Mouse (Mus musculus) hindbrain, embryonic 16.5 days (tissue): ENCODE results near the gene Tcf20. TPM values are rescaled to one million over a fixed set of nuclear protein-coding genes. Genes with fewer than 3 reads are reported as not detected.
"Not testable (repeated sequence)": the region's sequence is repeated elsewhere in the genome, so short reads cannot be mapped to it uniquely, and the experiment has no call there.

Experiments used
- ATAC-seq: fragments of 200-750 bp; cut with Nextera tagmentation; 2 replicates; pipeline ENCODE4 v1.8.0; 2017; ENCODE audit warnings: moderate TSS enrichment, moderate library complexity
- H3K27ac ChIP-seq: fragments of 300-500 bp; sonication (generic); 2 replicates; pipeline ENCODE4 v1.5.1; 2014; ENCODE audit warnings: low read depth, mild to moderate bottlenecking, control low read depth, low read length, moderate library complexity
- H3K27me3 ChIP-seq: fragments of 300-500 bp; sonication (generic); replicated peaks from 2 replicates; pipeline ENCODE4 v1.6.1; 2014; ENCODE audit warnings: low read length; ENCODE audit not compliant: control insufficient read depth, insufficient read depth
- H3K36me3 ChIP-seq: fragments of 300-500 bp; sonication (generic); 2 replicates; pipeline ENCODE4 v1.6.1; 2014; ENCODE audit warnings: mild to moderate bottlenecking, low read length, moderate library complexity, mixed read lengths; ENCODE audit not compliant: control insufficient read depth, insufficient read depth
- H3K4me1 ChIP-seq: fragments of 300-500 bp; sonication (generic); 2 replicates; pipeline ENCODE4 v1.6.1; 2014; ENCODE audit warnings: low read depth, low read length; ENCODE audit not compliant: control insufficient read depth, insufficient read depth
- H3K4me2 ChIP-seq: fragments of 300-500 bp; sonication (generic); 2 replicates; pipeline ENCODE4 v1.6.1; 2014; ENCODE audit warnings: mild to moderate bottlenecking, low read length, control low read depth, moderate library complexity
- H3K4me3 ChIP-seq: fragments of 300-500 bp; sonication (generic); 2 replicates; pipeline ENCODE4 v1.5.1; 2014; ENCODE audit warnings: mild to moderate bottlenecking, low read length, control low read depth, moderate library complexity
- H3K9ac ChIP-seq: fragments of 300-500 bp; sonication (generic); 2 replicates; pipeline ENCODE4 v1.6.1; 2014; ENCODE audit warnings: low read depth, mild to moderate bottlenecking, control low read depth, low read length, moderate library complexity
- H3K9me3 ChIP-seq: fragments of 300-500 bp; sonication (generic); 2 replicates; pipeline ENCODE4 v1.6.1; 2014; ENCODE audit warnings: mild to moderate bottlenecking, low read length, moderate library complexity; ENCODE audit not compliant: control insufficient read depth
- WGBS: fragments of 180-500 bp; shearing (Covaris S2); extraction: QIAGEN DNeasy Blood & Tissue Kit; methylation state at CpG from one replicate; pipeline ENCODE4 v1.1.7; 2014; 5-methylcytosine and 5-hydroxymethylcytosine counted together
- microRNA-seq: library from miRNA; unstranded; fragments of <30 nt; microRNA quantifications from one replicate; pipeline ENCODE4, GENCODE M21; 2017
- polyA plus RNA-seq: library from polyadenylated mRNA; unstranded; fragments of >200 nt; fragmentation: Nextera tagmentation; extraction: Ambion mirVana; gene quantifications from 2 replicates; pipeline ENCODE4 v1.2.1, GENCODE M21; 2015

Tcf20 gene
- polyA plus RNA-seq, 1 experiment from 2014 or later: 9.3 TPM

DNA sequence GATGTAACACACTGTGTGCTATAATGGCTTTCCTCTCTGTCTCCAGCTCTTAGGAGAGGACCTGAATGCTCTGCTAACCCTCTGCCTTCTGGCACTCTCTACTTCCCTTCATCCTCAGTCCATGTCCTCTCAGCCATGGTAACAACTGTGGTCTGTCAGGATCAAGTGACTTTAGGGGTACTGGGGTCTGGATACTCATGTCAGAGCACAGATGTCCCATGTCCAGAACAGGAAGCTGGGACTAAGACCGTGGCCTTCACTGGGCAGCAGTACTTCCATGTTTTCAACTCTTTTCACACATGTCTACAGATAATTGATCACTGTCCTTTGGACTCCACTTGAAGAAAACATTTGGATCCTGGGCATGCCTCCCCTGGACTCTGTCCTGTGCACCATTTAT is 203.9 kb downstream of the Tcf20 start:
- H3K36me3 ChIP-seq: no peaks in the 10 kb centered on the region
- H3K4me2 ChIP-seq: no peak overlapping the region
- H3K4me3 ChIP-seq: no peak overlapping the region
- H3K4me1 ChIP-seq: no peaks in the 10 kb centered on the region
- H3K27me3 ChIP-seq: no peaks in the 10 kb centered on the region
- no peak for ATAC-seq
- 90% methylated on average over 1 of the region's 1 CpGs for WGBS
- H3K9ac ChIP-seq: no peak overlapping the region
- no peak overlapping the region for H3K27ac ChIP-seq
- H3K9me3 ChIP-seq: no peaks in the 10 kb centered on the region

DNA sequence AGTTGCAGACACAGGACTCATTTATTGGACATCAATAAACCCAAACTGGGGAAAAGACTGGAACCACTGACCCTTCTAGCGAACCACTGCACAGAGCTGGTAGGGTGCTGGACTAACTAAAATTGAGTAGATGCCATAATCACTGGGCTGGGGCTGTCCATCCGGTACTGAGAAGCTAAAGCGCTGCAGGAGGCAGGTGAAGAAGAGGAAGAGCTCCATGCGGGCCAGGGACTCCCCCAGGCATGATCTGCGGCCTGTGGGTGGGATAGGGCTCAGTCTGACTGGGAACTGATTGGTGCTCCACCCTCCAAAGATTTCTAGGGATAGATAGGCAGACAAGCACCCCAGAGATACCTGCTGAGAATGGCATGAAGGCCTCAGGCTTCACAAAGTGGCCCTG is 209.8 kb downstream of the Tcf20 start:
- not testable (repeated sequence) for H3K4me2 ChIP-seq, H3K27me3 ChIP-seq, H3K36me3 ChIP-seq, H3K4me1 ChIP-seq, ATAC-seq, H3K27ac ChIP-seq, H3K9me3 ChIP-seq, H3K9ac ChIP-seq, H3K4me3 ChIP-seq
- 85% methylated on average over 5 of the region's 5 CpGs for WGBS

DNA sequence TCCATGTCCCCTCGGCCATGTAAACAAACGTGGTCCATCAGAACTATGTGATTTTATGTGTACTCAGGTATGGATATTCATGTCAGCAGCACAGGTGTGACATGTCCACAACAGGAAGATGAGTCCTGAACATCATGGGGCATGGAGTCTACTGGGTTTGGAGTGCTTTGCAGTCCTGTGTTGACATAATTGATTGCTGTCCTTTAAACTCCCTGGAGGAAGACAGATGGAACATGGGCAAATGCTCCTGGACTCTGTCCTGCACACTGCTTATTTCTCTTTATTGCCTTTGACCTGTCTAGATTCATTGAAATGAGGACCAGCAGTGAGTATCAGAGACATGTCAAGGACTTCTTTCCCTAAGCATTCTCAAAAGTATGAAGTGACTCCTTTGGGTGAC is 221.7 kb downstream of the Tcf20 start:
- ATAC-seq: no peak

DNA sequence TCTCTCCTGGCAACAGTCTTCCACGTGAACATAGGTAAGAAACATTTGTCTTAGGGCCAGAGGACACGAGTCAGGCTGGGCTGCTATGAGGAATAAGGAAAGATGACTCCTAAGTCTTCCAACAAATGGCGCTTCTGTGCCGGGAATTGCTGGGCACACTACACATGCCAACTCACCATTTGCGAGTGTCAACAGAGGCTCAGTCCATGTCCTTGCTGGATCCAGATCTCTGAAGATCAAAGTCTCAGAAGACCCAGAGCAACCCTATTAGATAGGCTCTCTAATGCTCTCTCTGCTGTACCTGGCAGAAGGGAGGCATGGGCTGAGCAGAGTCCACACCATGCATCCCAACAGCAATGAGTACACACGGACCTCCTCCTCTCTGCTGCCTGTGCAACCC is 222.8 kb downstream of the Tcf20 start:
- no peak overlapping the region for H3K9ac ChIP-seq
- H3K9me3 ChIP-seq: no peaks in the 10 kb centered on the region
- no peak overlapping the region for H3K4me2 ChIP-seq
- no peaks in the 10 kb centered on the region for H3K27me3 ChIP-seq
- WGBS: 84% methylated on average over 6 of the region's 6 CpGs
- H3K27ac ChIP-seq: no peak overlapping the region
- H3K36me3 ChIP-seq: no peaks in the 10 kb centered on the region
- no peaks in the 10 kb centered on the region for H3K4me1 ChIP-seq
- no peak for ATAC-seq
- no peak overlapping the region for H3K4me3 ChIP-seq

More for the DNA sequence above, 221.7 kb downstream of the Tcf20 start:
- H3K4me1 ChIP-seq: no peaks in the 10 kb centered on the region
- no peak overlapping the region for H3K4me3 ChIP-seq
- WGBS: 91% methylated on average over 2 of the region's 2 CpGs
- no peaks in the 10 kb centered on the region for H3K9me3 ChIP-seq
- H3K27ac ChIP-seq: no peak overlapping the region
- H3K9ac ChIP-seq: no peak overlapping the region
- H3K36me3 ChIP-seq: no peaks in the 10 kb centered on the region
- no peaks in the 10 kb centered on the region for H3K27me3 ChIP-seq
- H3K4me2 ChIP-seq: no peak overlapping the region

DNA sequence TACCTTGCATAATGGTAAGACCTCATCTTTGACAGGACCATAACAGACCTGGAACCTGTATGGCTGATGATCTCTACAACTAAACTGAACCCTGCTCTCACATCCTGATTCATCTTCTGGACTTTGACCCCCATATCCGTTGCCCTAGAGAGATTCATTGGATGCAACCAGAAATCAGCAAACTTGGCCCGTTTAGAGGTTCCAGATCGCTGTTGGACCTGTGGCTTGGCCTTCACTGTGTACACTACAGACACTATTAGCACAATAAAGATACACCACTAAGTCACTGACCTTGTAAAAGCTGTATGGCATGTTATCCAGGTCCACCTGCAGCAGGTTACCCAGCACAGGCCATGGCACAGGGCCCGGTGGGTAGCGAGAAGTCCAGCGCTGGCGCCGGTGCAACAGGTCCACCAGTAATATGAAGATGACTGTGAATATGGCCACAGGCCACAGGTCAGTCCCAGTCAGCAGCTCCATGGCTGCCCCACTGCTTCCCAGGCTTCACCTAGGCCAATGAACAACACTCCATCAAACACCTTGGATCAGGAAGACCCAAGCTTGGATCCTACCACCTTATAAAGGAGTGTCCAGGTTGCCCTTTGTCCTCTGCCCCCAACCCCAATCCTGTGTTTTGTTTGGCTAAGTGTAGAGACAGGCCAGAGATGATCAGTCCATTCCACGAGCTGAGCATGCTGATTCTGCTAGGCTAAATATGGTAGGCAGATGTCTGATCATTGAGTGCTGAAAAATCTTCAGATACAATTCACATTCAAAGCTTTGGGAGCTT is 223.8 kb downstream of the Tcf20 start, which contains the start of gene Cyp2d40:
TSS of gene Cyp2d40 (minus strand) at position 553 of the 790 bp plus-strand sequence.
- 93% methylated on average over 9 of the region's 9 CpGs for WGBS
- no peaks in the 10 kb centered on the region for H3K9me3 ChIP-seq
- no peaks in the 10 kb centered on the region for H3K27me3 ChIP-seq
- no peaks in the 10 kb centered on the region for H3K36me3 ChIP-seq
- no peaks in the 10 kb centered on the region for H3K4me1 ChIP-seq
- H3K9ac ChIP-seq: no peak within 1 kb of the TSS
- H3K27ac ChIP-seq: no peak within 1 kb of the TSS
- no peak for ATAC-seq
- H3K4me3 ChIP-seq: no peak within 1 kb of the TSS
- no peak within 1 kb of the TSS for H3K4me2 ChIP-seq

Small RNAs within 50 kb of the gene (microRNA-seq; reads per million reads assigned to microRNA genes)
- gene Gm27618 (not detected), gene Mir3080 (14.8 reads per million, percentile 30 among the genes with 10 or more reads in this experiment)

Other genes starting within 250 kb of the Tcf20 start
- gene Cyp2d40, start 223.7 kb downstream of the Tcf20 start, polyA plus RNA-seq: not detected in 2 replicates
- gene Cyp2d26, start 193.6 kb downstream of the Tcf20 start, polyA plus RNA-seq: not detected in 2 replicates
- gene Nfam1, start 45.4 kb upstream of the Tcf20 start, polyA plus RNA-seq: 2.2 and 2.5 TPM in 2 replicates
- gene Serhl, start 101.6 kb upstream of the Tcf20 start, polyA plus RNA-seq: 34.2 and 36.4 TPM in 2 replicates
- 78.2 and 93.9 TPM in 2 replicates for gene Rrp7a, start 134.9 kb upstream of the Tcf20 start, polyA plus RNA-seq
- 122 and 134 TPM in 2 replicates for gene Poldip3, start 161.5 kb upstream of the Tcf20 start, polyA plus RNA-seq
- gene Cyb5r3, start 184.7 kb upstream of the Tcf20 start, polyA plus RNA-seq: 130 and 163 TPM in 2 replicates